Mouse (Mus musculus): Measurements from ENCODE around the gene Usp15. TPM values are rescaled to one million over a fixed set of nuclear protein-coding genes. Genes with fewer than 3 reads are reported as not detected.
"Not testable (repeated sequence)": the region's sequence is repeated elsewhere in the genome, so short reads cannot be mapped to it uniquely, and the experiment has no call there.

The Usp15 gene
- 10 to 100 TPM; 90.1 to 90.4 TPM for total RNA-seq (2021)
- long read RNA-seq, full-length matches to known transcripts, result 94 of 110 reads
- long read RNA-seq, partial matches to known transcripts, result 7 of 110 reads
- long read RNA-seq, other reads (novel, unspliced or antisense), result 9 of 110 reads

DNA sequence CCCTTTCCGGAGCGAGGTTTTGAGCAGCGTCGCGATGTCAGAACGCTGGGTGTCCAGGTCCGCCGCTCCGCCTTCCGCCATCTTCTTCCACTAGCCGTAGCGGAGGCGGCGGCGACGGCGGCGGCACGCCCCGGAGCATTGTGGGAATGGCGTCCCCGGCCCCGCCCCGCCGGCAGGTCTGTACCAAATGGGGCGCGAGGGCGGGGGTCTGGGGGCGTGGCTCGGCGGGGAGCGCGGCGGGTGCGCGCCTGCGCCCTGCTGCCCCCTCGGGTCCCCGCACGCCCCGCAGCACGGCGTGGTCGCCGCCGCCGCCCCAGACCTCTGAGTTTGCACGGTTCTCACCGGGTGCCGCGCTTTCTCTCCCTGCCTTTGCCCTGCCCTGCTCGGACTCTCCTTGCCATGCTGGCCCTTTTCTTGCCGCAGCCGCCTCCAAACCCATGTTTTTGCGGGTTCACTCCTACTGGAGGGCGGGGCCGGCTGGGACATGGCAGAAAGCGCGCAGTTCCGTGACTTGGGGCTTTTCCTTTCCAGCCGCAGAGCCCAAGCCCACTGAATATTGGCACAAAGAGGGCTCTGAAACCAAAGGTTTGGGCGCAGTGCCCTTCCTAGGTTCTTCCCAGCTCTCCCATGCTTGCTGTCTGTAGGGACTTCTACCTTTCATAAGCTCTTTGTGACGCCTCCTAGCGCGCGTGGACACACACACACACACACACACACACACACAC lies at the start of gene Usp15:
Gene Usp15, minus strand, starts transcription at position 161 of the 725 bp plus-strand sequence.
- DNase-seq (ENCODE audit: low spot score in 2 of 2), result peak; percentile 89 to 94

DNA sequence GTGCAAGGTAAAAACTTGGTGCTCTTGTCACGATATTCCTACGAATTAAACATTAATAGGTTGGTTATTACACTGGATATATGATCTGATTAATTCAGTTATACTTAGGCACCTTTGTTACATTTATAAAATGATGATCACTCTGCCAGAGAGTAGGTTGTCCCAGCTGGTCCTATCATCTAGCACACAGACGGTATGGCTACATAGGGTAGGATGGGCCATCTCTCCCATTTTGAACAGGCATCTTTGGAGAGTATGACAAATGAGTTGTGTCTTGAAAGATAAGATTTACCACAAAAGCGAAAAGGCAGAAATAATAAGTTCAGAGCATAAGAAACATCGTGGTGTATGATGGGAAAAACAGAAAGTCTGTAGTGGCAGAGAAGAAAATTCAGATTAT lies 32.6 kb upstream of the Usp15 start:
- no peak for DNase-seq (ENCODE audit: low spot score in 2 of 2)

DNA sequence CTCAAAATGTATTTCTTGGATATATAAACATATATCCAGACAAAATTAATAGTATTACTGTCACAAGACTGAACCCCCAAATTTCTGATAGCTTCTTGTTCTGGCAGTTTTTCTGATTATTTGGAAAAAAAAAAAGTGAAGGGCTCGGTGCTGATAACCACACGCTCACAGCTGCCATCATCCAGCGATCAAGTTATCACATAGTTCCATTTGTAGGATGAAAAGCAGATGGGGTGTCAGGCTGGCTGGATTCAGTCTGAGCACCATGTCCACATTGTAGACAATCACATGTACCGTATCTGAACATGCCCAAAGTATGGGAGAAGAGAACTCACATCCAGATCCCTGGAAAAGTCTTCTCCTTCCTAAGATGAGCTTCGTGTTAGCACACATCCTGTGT lies 26.0 kb upstream of the Usp15 start:
- DNase-seq (ENCODE audit: low spot score in 2 of 2), result no peak

DNA sequence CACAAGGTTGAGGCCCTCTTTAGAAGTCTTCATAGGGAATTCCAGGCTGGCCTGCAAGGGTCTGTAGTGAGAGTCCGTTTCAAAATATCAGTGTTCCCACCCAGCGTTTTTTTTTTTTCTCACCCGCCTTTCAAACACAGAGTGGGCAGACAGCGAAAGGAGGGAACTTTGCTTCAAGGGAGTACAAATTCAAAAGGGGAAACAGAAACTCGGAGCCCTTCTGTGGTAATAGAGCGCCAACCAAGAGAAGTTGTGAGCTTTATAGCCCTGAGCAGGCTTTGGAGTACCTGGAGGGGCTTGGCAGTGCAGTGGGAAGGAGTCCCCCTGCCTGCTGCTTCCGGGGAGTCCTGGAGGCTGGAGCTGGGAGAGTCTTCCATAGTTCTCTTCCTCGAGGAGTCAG lies 12.7 kb upstream of the Usp15 start:
- no peak for DNase-seq (ENCODE audit: low spot score in 2 of 2)

DNA sequence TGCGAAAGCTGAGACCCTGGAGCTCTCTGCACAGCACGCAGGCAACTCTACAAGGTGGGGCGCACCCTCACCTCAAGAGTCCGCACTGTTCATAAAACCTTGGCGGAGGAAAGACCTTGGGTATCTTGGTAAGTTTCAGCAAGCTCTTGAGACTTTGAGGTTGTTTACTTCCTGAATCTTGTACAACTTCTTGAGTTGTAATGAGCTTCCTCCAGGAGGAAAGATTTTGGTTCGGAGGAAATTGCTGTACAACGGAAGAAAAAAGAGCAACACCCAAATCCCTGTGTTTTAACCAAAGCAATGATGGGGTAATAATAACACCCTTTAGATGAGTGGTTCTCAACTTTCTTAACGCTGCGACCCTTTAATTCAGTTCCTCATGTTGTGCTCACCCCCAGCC lies 11.5 kb upstream of the Usp15 start:
- DNase-seq (ENCODE audit: low spot score in 2 of 2), result no peak

DNA sequence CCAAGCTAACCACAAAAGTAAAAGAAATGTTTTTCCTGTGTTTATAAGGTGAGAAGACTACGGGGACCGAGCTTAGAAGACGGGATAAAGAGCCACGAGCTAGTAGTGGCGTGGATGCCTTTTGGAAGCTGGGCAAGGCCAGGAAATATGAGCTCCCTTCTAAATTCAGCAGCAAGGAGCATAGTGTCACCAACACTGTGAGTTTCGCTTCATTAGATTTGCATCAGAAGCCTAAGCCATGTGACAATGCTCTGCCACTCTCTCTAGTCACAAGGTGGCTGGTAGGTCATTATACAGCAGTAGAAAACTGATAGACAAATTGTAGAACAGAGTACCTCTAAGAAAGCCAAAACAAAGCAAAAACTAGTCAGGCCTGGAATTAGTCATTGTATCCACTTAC lies 9.3 kb upstream of the Usp15 start:
- no peak for DNase-seq (ENCODE audit: low spot score in 2 of 2)

DNA sequence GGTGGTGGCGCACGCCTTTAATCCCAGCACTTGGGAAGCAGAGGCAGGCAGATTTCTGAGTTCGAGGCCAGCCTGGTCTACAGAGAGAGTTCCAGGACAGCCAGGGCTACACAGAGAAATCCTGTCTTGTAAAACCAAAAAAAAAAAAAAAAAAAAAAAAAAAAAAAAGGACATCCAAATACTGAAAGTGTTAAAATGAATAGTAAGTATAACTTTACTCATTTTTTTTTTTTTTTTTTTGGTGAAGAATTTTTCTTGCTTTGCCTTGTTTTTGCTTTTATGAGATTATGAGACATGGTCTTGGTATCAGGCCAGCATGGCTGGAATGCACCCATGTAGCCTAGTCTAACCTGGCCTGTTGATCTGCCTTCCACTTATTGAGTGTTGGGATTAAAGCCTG lies 8.6 kb upstream of the Usp15 start:
- DNase-seq (ENCODE audit: low spot score in 2 of 2), result not testable (repeated sequence)

DNA sequence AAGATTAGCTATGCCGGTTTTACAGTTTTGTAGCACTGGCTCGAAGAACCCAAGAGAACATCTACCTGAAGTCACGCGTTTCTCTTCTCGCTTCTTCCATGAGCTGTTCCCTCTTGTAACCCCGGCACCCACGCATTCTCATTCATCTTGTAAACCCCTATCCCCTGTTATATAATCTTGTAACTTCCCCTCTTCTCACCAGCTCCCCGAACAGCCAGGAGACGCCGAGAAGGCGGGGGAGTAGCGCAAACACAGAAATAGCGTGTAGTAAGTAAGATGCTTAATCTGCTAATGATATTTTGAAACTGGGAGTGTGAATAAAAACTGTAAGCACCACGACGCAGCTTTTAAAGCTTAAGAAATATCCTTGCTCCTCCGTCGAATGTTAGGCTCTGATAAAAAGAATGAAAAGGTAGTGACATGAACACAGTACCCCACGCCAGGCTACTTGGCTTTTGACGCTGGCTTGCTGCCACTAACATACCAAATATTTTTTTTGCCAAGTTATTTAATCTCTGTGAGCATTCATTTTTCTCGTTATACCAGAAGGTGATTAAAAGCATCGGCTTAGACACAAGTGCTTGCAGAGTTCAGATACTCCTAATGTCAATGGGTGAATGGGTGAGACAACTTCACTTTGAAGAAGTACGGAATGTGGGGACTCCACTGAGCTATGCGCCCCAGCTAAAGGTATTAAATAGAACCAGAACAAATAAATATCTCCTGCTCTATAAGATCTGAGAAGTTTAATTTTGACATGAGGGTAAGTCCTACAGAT lies 5.4 kb upstream of the Usp15 start:
- peak in 1 of 2 experiments; percentile 37 for DNase-seq (ENCODE audit: low spot score in 2 of 2)

DNA sequence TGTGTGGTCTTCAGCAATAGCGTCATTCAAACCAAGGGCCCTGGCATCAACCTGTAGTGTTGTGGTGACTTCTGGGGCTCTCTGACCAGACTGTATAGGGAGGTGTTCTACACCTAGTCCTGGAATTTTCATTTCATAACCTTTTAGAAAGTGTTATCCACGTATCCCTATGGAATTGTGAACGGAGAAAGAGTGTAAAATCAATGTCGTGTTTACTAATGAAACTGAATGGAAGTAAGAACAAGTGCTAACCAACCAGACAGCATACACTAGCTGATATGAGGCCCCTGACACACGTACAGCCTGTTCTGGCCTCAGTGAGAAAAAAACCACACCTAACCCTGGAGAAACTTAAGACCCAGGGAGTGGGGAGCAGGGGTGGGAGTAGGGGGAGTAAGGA lies 4.6 kb upstream of the Usp15 start:
- DNase-seq (ENCODE audit: low spot score in 2 of 2), result no peak

DNA sequence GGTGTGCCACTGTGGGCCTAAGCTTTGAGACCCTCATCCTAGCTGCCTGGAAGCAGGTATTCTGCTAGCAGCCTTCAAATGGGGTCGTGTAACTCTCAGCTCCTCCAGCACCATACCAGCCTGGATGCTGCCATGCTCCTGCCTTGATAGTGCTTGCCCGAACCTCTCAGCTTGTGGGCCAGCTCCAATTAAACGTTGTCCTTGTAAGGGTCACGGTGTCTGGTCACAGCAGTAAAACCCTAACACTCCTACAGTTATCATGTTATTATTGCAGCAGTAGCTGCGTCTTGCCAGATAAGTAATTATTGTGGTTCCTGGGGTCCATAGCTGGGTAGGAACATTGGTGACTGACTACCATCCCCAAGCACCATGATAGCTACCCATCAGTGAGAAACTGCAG lies 4.2 kb upstream of the Usp15 start:
- no peak for DNase-seq (ENCODE audit: low spot score in 2 of 2)

DNA sequence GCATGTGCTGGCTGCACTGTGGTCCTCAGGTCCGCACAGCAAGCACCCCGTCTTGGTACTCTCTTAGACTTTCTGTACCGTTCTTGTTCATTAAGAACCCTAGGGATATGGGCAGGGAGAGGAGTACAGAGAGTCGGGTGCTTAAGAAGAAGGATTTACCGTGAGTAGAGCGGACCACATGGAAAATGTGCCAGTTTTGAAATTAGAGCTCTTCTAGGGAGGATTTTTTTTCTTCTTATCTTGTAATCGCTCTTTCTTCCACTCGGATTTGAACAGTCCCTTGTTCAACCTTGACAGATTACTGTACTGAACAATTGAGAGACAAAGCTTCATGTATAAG lies 3.5 kb upstream of the Usp15 start:
- DNase-seq (ENCODE audit: low spot score in 2 of 2), result no peak

DNA sequence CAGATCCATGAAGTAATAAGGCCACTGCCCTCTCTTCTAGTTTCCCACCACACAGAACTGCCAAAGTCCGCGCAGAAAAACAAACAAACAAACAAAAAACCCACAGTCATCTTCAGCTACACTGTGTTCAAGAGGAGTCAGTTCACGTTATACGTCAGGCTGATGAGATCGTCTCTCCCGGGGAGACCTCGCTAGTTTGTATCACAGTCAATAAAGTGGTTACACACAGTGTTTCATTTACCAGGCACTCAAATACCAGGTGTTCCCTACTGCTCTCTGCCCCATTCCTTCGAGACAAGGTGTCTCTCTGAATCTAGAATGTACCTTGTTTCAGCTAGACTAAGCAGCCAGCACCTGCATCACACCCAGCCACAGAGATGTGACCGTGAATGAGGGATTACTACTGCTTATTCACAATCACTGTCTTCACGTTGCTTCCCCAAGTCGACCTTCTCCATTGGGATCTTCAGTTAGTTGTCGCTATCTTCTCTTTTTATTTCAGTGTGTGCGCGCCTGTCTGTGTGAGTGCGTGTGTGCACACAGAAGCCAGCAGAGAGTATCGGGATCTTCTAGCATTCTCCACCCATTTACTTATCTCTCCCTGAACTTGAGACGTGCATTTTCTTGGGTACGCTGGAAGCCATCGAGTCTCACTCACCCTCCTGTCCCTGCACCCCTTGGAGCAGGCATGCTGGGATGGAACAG lies 3.0 kb upstream of the Usp15 start:
- no peak for DNase-seq (ENCODE audit: low spot score in 2 of 2)

DNA sequence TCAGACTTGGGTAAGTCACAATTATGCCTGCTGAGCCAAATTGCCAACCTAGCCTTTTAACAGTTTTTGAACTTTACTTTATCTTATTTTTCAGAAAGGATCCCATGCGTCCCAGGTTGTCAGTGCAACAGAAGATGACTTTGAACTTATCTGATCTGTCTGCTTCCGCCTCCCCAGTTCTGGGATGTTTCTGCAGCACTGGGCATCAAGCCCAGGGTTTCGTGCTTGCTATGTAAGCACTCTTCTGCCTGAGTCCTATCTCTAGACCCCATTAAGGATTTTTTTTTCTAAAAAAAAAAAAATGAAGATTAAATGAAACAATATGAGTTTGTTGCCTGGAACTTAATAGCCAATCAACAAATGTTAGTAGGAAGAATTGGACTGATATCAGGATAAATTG lies 2.3 kb upstream of the Usp15 start:
- no peak for DNase-seq (ENCODE audit: low spot score in 2 of 2)

DNA sequence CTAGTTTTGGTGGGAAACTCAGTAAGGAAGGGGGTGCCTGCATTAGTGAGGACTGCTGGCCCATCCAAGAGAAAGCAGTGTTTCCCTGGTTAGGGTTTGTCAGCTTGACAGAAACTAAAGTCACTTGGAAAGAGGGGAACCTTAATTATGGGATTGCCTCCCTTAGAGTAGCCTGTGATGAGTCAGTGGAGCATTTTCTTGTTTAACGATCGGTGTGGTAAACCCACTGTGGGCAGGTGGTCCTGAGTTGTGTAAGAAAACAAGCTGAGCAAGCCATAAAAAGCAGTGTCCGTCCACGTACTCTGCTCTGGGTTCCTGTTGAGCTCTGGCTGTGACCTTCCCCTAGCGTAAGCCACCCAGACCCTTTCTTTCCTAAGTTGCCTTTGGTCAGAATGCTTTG lies 1.4 kb upstream of the Usp15 start:
- no peak for DNase-seq (ENCODE audit: low spot score in 2 of 2)

DNA sequence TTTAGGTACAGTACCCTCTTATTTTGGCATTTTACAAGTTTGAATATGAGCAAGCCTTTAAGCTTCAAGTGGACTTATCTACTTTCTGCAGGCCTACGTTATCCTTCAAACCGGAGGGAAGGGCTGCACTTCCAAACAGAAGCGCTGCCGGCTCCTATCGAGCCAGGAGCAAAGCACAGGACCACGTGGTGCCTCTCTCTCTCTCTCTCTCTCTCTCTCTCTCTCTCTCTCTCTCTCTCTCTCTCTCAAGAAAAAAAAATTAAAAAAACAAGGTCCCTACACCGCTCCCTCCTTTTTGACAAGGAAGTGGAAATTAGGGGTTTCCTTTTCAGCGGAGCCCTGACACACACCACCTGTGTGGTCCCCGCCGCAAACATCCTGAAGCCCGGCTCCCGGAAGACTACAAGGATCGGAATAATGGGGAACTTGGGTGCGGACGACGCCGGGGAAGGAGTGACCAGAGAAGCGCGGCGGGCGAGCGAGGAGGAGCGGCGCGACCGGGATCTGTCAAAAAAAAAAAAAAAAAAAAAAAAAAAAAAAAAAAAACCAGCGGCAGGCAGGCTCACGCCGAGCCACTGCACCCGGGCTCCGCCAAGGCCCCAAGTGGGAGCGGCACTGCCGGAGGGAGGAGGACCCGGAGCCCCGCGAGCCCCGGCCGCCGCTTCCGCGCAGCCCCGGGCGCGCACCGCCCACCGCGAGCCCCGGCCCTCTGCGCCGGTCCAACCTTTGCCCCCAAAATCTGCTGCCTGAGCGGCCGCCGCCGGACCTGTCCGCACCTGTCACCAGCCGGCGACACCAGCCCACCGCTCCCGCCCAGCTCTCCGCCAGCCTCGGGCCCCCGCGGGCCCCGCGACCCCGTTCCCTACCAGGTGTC lies 597 bp downstream of the Usp15 start:
- peak in 1 of 2 experiments; percentile 43 for DNase-seq (ENCODE audit: low spot score in 2 of 2)

DNA sequence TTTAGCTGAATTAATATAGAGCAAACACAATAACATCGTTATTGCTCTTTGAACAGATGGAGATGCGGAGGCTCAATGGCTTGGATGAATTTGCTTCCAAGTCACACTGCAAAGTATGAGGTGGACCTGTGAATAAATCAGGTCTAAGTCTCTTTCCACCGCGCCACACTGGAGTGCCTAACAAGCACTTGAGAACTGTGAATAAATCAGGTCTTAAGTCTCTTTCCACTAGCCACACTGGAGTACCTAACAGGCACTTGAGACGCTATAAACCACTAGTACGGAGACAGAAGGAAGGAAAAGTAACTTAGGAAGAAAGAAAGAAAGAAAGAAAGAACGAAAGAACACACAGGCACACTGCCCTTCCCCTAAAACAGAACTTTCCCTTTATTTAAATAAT lies 1.3 kb downstream of the Usp15 start:
- peak in 1 of 2 experiments; percentile 33 for DNase-seq (ENCODE audit: low spot score in 2 of 2)

DNA sequence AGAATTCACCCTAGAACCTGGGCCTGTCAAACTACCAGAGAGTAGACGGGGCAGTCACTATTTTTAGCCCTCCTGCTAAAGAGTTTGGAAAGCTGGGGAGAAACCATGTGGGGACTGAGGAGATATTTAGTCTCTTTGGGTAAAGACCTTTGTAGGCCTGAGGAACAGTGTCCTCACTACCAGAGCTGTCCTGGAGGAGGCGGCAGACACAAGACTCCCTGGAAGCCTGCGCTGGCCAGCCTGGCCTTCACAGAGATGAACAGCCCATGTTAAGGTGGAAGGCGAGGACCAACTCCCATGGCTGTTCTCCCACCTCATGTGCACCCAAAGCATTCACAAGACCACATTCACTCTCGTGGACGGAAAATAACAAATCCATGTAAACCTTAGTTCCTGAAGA lies 5.8 kb downstream of the Usp15 start:
- DNase-seq (ENCODE audit: low spot score in 2 of 2), result no peak

DNA sequence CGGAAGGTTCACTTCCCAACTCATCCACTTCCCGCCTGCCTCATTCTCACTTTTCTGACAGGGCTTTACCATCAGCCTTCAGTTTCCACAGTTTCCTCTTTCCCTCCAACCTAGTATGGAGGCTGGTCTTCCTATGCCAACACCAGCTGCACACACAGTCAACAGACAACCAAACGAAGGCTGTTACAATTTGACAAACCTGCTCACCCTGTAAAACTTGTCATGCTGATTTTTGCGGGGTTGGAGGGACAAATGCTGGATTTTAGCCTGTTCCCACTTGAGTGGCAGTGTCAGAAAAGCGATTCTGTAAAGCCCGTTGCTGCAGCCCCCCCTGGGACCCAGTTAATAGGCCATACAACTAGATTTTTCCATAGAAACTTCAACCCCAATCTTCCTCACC lies 9.5 kb downstream of the Usp15 start:
- DNase-seq (ENCODE audit: low spot score in 2 of 2), result peak in 1 of 2 experiments; percentile 28

DNA sequence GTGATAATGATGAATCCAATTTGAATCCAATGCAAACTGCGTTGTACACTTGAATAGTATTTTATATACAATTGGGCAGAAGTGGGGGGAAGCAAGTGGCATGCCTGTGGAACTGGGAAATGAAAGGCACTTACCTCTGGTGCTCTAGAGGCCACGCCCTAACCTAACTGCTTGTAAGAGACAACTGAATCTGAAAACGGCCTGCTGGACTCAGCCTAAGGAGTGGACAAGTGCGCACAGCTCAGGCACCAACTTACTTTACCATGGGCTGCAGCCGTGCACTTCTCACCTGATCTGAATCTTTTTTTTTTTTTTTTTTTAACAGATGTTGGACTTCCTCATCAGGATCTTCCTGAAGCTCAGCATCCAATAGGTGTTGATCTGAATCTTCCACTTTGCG lies 10.9 kb downstream of the Usp15 start:
- DNase-seq (ENCODE audit: low spot score in 2 of 2), result no peak

DNA sequence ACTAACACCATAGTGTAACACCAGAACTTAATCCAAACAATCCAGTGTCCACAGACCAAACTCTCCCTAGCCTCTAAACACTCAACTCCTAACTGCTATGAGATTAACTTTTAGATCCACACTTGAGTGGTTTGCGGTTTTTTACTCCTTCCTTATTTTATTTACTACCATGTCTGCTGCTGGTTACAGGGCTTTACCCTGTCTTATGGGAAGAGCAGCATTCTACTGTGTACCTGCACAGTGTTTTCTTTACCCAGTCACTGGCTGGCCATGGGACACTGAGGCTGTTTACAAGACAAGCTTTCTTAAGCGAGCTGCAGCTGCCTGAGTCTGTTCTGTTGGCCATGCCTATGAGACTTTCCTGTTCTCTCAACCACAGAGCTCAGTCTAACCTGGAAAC lies 13.1 kb downstream of the Usp15 start:
- no peak for DNase-seq (ENCODE audit: low spot score in 2 of 2)

DNA sequence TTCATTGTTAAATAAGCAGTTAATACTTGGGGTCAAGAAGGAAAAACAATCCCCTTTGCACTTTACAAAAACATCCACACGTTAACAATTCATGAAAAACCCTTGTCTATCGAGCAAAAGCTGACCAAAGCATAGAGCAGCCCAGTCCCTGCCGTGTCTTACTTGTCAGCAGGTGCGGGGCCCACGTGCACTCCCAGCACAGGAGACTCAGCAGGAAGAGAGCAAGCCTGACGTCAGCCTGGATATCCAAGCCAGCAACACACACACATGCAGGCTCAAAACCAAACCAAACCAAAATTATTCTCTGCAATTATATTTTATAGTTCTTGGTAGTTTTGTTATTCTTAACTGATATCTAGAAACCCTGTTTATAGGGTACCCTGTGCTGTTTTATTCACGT lies 13.6 kb downstream of the Usp15 start:
- DNase-seq (ENCODE audit: low spot score in 2 of 2), result peak in 1 of 2 experiments; percentile 28

Data from layer of hippocampus, adult 18-20 months (tissue).